Mouse (Mus musculus) testis, adult 2 months (tissue): ENCODE results near the gene Ppp1r12a.

Source experiments
- CTCF ChIP-seq: fragments of 200-500 bp; IDR thresholded peaks from 2 replicates; pipeline ENCODE4 v1.5.1; 2012; ENCODE audit warnings: low read depth, mild to moderate bottlenecking, inconsistent platforms, low read length, moderate library complexity; ENCODE audit not compliant: control insufficient read depth, insufficient read depth, insufficient replicate concordance
- POLR2A ChIP-seq: fragments of 200-500 bp; IDR thresholded peaks from 2 replicates; pipeline ENCODE4 v1.6.1; 2012; ENCODE audit warnings: low read depth, mild to moderate bottlenecking, inconsistent platforms, low read length, moderate library complexity; ENCODE audit not compliant: control insufficient read depth

DNA sequence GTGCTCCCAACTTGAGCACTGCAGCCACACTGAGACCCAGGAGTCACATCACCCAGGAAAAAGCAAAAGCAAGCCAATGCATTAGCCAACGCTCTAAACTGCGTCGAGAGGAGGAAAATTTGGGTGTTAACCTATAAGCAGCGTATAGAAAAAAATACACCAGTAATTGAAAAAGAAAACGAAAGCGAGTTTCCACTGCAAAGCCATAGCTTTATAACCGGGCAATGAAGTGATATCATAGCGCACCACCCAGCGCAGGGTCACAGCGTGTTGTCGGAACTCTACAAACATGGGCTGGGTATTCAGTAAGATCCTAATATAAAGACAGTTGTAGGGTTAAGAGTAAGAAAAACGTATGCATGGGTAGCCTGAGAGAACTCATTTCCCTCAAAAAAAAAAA is 167.0 kb downstream of the Ppp1r12a start:
- TF ChIP-seq POLR2A (no peak), CTCF (no peak)
